Mouse (Mus musculus) spleen, adult 2 months (tissue): Measurements from ENCODE around the gene Fgfr2.

Source experiments
- CTCF ChIP-seq: fragments of 200-500 bp; IDR thresholded peaks from 2 replicates; pipeline ENCODE4 v1.5.1; 2011; ENCODE audit warnings: mild to moderate bottlenecking, inconsistent platforms; ENCODE audit not compliant: insufficient read depth, insufficient read length, insufficient replicate concordance; ENCODE audit errors: extremely low read depth
- POLR2A ChIP-seq: fragments of 200-500 bp; IDR thresholded peaks from 2 replicates; pipeline ENCODE4 v1.6.1; 2011; ENCODE audit warnings: low read depth, low read length, inconsistent platforms

GRCm38 (mm10) chr7:132425364-132425999, 697.7 kb downstream of the Fgfr2 start:
- TF ChIP-seq CTCF: no peak
- TF ChIP-seq POLR2A: no peak
